In genomic region chr3:89484766-89485524, GRCm38 (mm10) we compare ENCODE assay signal across 8 mouse cellular contexts. TPM values are rescaled to one million over a fixed set of nuclear protein-coding genes. Genes with fewer than 3 reads are reported as not detected.
A peak's percentile ranks its signal among the peaks of the same experiment; 100 is the strongest.
DNase-seq lines count a peak whose midpoint lies in the region; ATAC-seq lines count a peak whose summit lies in the region.

No protein-coding gene starts in this region.

- H3K4me1 ChIP-seq in hindbrain, embryonic 13.5 days (replicated peaks) = no peaks in the 10 kb centered on the region

- peaks cover 21% of the 10 kb centered on the region; the same call in 1 of the 2 replicates for H3K27me3 ChIP-seq in hindbrain, embryonic 13.5 days

- H3K9ac ChIP-seq in hindbrain, embryonic 13.5 days = no peak overlapping the region

- peak; percentile 69; the same call in 1 of the 2 replicates for ATAC-seq in hindbrain, embryonic 13.5 days (ENCODE audit: low FRiP score)

- no peaks in the 10 kb centered on the region for H3K36me3 ChIP-seq in hindbrain, embryonic 13.5 days

- peak; percentile 89 for DNase-seq in NIH3T3 (ENCODE audit: low read depth)
- DNase-seq in cerebellum, postnatal 10 days = peak; percentile 82 to 86
- DNase-seq in frontal cortex, postnatal 25 days (ENCODE audit: low spot score in 2 of 2) = peak; percentile 50 to 53
- peak; percentile 48 to 50 for DNase-seq in layer of hippocampus, postnatal 36 days
- peak; percentile 84 for DNase-seq in lung, postnatal 36 days
- DNase-seq in retina, postnatal 7 days (ENCODE audit: low read depth, low spot score) = peak; percentile 55
- peak; percentile 54 to 66 for DNase-seq in urinary bladder, adult 18-20 months (ENCODE audit: low spot score in 2 of 2)

- no peaks in the 10 kb centered on the region for H3K9me3 ChIP-seq in hindbrain, embryonic 13.5 days

- no peak overlapping the region for H3K4me2 ChIP-seq in hindbrain, embryonic 13.5 days

- 22% methylated on average over 24 of the region's 24 CpGs for WGBS in hindbrain, embryonic 13.5 days

- no peak overlapping the region for H3K27ac ChIP-seq in hindbrain, embryonic 13.5 days

- no peak overlapping the region for H3K4me3 ChIP-seq in hindbrain, embryonic 13.5 days

RNA-seq across cellular contexts. Expression of gene Pmvk, which starts 30.6 kb away (rescaled TPM):
- 101 and 105 TPM in 2 replicates for polyA plus RNA-seq in hindbrain, embryonic 13.5 days (2015; fragmentation: Nextera tagmentation; extraction: Ambion mirVana)
- 10 to 100 TPM; 28.3 to 28.4 TPM for total RNA-seq in layer of hippocampus, postnatal 36 days (2021)

RNA-seq across cellular contexts. Expression of gene Kcnn3, which starts 35.0 kb away (rescaled TPM):
- polyA plus RNA-seq in hindbrain, embryonic 13.5 days (2015; fragmentation: Nextera tagmentation; extraction: Ambion mirVana) = 5.1 and 6.6 TPM in 2 replicates
- 10 to 100 TPM; 24.4 to 29.0 TPM for total RNA-seq in layer of hippocampus, postnatal 36 days (2021)

RNA-seq across cellular contexts. Expression of gene Pbxip1, which starts 48.4 kb away (rescaled TPM):
- polyA plus RNA-seq in hindbrain, embryonic 13.5 days (2015; fragmentation: Nextera tagmentation; extraction: Ambion mirVana) = 19.4 and 20.4 TPM in 2 replicates
- 10 to 100 TPM; 38.3 to 43.4 TPM for total RNA-seq in layer of hippocampus, postnatal 36 days (2021)

RNA-seq across cellular contexts. Expression of gene Pygo2, which starts 54.9 kb away (rescaled TPM):
- polyA plus RNA-seq in hindbrain, embryonic 13.5 days (2015; fragmentation: Nextera tagmentation; extraction: Ambion mirVana) = 38.7 and 42.0 TPM in 2 replicates
- 10 to 100 TPM; 59.4 to 64.8 TPM for total RNA-seq in layer of hippocampus, postnatal 36 days (2021)
